Mouse (Mus musculus) kidney, postnatal 10 days (tissue): ENCODE measurements around the gene Morc4.
A peak's percentile ranks its signal among the peaks of the same experiment; 100 is the strongest.

Experiments
- DNase-seq: peaks from one replicate; pipeline ENCODE4 v3.0.0; 2021; ENCODE audit warnings: mixed read lengths

The Morc4 gene

GRCm38 (mm10) chrX:139803028-139803427 is 68.4 kb downstream of the Morc4 start:
- no peak for DNase-seq

GRCm38 (mm10) chrX:139800406-139800878 is 71.0 kb downstream of the Morc4 start, which contains the start of gene Cldn2:
Gene Cldn2 (plus strand): TSS chrX:139800828.
- peak; percentile 20 for DNase-seq

- no peak for DNase-seq
These were observed 71.5 kb downstream of the Morc4 start for GRCm38 (mm10) chrX:139799953-139800352.

- peak; percentile 33 for DNase-seq
These were observed 73.6 kb downstream of the Morc4 start for GRCm38 (mm10) chrX:139797875-139798274.

- no peak for DNase-seq
These were observed 75.4 kb downstream of the Morc4 start for GRCm38 (mm10) chrX:139796037-139796436.

GRCm38 (mm10) chrX:139794072-139794845 is 77.2 kb downstream of the Morc4 start:
- DNase-seq, result no peak

- DNase-seq, result peak; percentile 19
These were observed 85.7 kb downstream of the Morc4 start for GRCm38 (mm10) chrX:139785764-139786163.

GRCm38 (mm10) chrX:139783045-139783422 is 88.4 kb downstream of the Morc4 start:
- peak; percentile 43 for DNase-seq

GRCm38 (mm10) chrX:139782278-139783044 is 89.0 kb downstream of the Morc4 start, which contains the start of gene Ripply1:
Gene Ripply1 (minus strand): TSS chrX:139782353.
- no peak for DNase-seq

- DNase-seq, result no peak
These were observed 89.9 kb downstream of the Morc4 start for GRCm38 (mm10) chrX:139781563-139781962.

- DNase-seq, result no peak
These were observed 90.5 kb downstream of the Morc4 start for GRCm38 (mm10) chrX:139780988-139781387.

GRCm38 (mm10) chrX:139779401-139779800 is 92.1 kb downstream of the Morc4 start:
- no peak for DNase-seq

GRCm38 (mm10) chrX:139778886-139779285 is 92.6 kb downstream of the Morc4 start:
- no peak for DNase-seq

- no peak for DNase-seq
These were observed 94.1 kb downstream of the Morc4 start for GRCm38 (mm10) chrX:139777357-139777756.

GRCm38 (mm10) chrX:139775084-139775612 is 96.3 kb downstream of the Morc4 start:
- peak; percentile 19 for DNase-seq

- DNase-seq, result peak; percentile 71
These were observed 97.0 kb downstream of the Morc4 start for GRCm38 (mm10) chrX:139774309-139775083.
